Mouse (Mus musculus) lung, postnatal 25 days (tissue): Measurements from ENCODE around the gene Nr5a2.

ENCODE experiments used
- DNase-seq: peaks from one replicate; pipeline ENCODE4 v3.0.0; 2022; ENCODE audit warnings: low spot score

Nr5a2 gene

GRCm38 (mm10) chr1:136960428-136961012 lies at the start of gene Nr5a2:
Gene Nr5a2, minus strand, starts transcription at chr1:136960448.
- DNase-seq: no peak

GRCm38 (mm10) chr1:137008726-137009239 lies 48.5 kb upstream of the Nr5a2 start:
- DNase-seq: no peak

- DNase-seq: no peak
Measured at GRCm38 (mm10) chr1:137003816-137004215, 43.6 kb upstream of the Nr5a2 start.

- no peak for DNase-seq
Measured at GRCm38 (mm10) chr1:137003144-137003543, 42.9 kb upstream of the Nr5a2 start.

- DNase-seq: no peak
Measured at GRCm38 (mm10) chr1:136991762-136992352, 31.6 kb upstream of the Nr5a2 start.

GRCm38 (mm10) chr1:136980253-136980893 lies 20.1 kb upstream of the Nr5a2 start:
- no peak for DNase-seq

GRCm38 (mm10) chr1:136977867-136978266 lies 17.6 kb upstream of the Nr5a2 start:
- no peak for DNase-seq

GRCm38 (mm10) chr1:136974040-136974439 lies 13.8 kb upstream of the Nr5a2 start:
- DNase-seq: no peak

- no peak for DNase-seq
Measured at GRCm38 (mm10) chr1:136973016-136973415, 12.8 kb upstream of the Nr5a2 start.

- no peak for DNase-seq
Measured at GRCm38 (mm10) chr1:136970995-136971394, 10.7 kb upstream of the Nr5a2 start.

GRCm38 (mm10) chr1:136966728-136967386 lies 6.6 kb upstream of the Nr5a2 start:
- no peak for DNase-seq

- no peak for DNase-seq
Measured at GRCm38 (mm10) chr1:136959491-136959890, 757 bp downstream of the Nr5a2 start.

GRCm38 (mm10) chr1:136958666-136959065 lies 1.6 kb downstream of the Nr5a2 start:
- DNase-seq: no peak

GRCm38 (mm10) chr1:136958185-136958584 lies 2.1 kb downstream of the Nr5a2 start:
- DNase-seq: no peak

- DNase-seq: no peak
Measured at GRCm38 (mm10) chr1:136957696-136958095, 2.6 kb downstream of the Nr5a2 start.

- no peak for DNase-seq
Measured at GRCm38 (mm10) chr1:136954108-136954494, 6.1 kb downstream of the Nr5a2 start.

- no peak for DNase-seq
Measured at GRCm38 (mm10) chr1:136953444-136954107, 6.7 kb downstream of the Nr5a2 start.

- no peak for DNase-seq
Measured at GRCm38 (mm10) chr1:136952609-136953311, 7.5 kb downstream of the Nr5a2 start.

GRCm38 (mm10) chr1:136951946-136952531 lies 8.2 kb downstream of the Nr5a2 start:
- no peak for DNase-seq

GRCm38 (mm10) chr1:136951155-136951650 lies 9.0 kb downstream of the Nr5a2 start:
- DNase-seq: no peak

GRCm38 (mm10) chr1:136949323-136949741 lies 10.9 kb downstream of the Nr5a2 start:
- DNase-seq: no peak
